Mouse (Mus musculus) cerebral cortex, adult 2 months (tissue): Measurements from ENCODE around the gene Trcg1.

Experiments
- WGBS: fragments of 180-500 bp; shearing (Covaris S2); methylation state at CpG from one replicate; pipeline ENCODE4 v1.1.7; 2018; 5-methylcytosine and 5-hydroxymethylcytosine counted together

Gene Trcg1

DNA sequence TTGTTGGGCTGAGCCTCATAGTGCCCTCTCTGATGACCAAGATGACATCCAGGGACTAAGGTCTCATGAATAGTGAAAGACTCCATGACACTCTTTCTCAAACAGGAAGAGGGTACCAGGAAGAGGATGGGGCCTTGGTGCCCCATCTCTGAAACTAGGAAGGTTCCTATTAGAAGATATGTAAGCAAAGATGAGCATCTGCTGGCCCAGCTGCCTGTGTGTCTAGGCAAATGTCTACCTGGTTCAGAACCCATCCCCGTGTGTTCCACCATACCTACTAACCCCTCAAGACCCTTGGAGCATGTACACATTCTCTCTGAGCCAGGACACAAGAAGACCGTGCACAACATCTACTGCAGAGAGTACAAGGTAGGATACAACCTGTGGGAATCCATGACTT, at the start of gene Trcg1:
TSS of gene Trcg1 (plus strand) at position 301 of the 400 bp plus-strand sequence.
- WGBS = 88% methylated on average over 2 of the region's 2 CpGs

DNA sequence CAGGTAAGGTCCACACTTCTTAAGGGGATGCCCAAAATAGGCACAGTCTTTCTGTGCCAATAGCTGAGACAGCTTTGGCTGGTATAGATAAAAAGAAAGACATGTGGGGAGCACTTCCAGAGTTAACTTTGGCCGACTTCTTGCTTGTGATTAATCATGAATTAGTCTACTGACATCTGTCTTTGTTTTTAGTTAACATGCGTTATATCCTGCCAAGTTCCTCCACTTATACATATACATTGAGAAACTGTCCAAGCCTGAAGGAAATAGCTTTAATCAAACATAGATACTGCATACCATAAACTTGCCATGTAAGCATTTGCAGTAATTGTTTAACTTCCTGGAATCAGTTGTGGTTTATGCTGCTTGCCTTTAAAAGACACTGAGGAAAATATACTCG, 39.6 kb upstream of the Trcg1 start:
- 56% methylated on average over 3 of the region's 3 CpGs for WGBS

DNA sequence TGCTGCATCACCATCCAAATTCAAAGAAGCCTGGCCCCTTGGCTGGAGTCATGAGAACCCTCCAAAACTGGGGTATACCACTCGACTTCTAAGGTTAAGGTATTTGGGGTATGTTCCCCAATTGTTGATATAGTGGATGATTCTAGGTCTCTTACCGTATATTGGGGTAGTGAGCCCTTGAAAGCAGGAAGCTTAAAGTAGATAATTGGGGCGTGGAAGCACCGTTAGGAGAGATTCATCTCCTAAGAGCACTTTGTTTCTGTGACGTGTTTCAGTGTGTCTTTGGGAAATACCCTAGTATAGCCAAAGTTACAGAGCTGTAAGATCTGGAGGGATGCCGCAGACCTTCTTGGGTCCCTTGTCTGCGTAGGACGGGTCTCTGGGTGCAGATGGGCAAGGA, 38.9 kb upstream of the Trcg1 start:
- 68% methylated on average over 8 of the region's 8 CpGs for WGBS

DNA sequence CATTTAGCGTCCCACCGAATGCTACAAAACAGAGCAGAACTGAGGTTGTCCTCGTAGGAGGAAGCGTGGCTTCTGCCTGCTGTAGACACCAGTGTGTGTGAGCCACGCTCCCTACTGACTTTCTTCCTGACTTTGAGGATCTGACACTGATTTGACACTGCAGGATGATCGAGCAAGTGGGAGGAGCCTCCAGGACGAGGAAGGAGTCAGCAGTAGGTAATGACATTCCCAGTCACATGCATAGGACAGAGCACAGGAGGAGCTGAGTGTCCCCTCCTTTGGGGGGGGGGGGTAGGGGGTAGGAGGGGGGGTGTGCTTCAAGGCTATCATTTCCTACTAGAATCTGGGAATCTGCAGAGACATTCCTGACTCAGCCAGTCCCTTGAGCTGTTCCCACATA, 33.4 kb upstream of the Trcg1 start:
- 71% methylated on average over 7 of the region's 7 CpGs for WGBS

DNA sequence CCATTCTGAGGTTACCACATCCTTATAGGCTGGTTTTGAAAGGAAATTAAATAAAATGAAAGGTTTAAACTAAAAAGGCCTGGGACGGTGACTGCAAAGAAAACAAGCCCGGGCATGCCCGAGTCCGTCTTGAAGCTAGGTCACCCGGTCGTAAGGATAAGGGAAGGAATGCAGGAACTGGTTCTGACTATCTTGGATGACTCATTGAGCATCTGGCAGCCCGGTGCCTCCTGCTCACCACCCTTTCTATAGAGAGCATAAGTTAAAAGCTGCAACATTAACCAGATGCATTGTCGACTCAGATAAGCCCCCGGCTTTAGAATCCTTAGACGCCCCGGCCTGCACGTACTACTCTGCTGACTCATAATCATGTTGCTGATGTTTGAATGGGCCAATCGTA, 32.8 kb upstream of the Trcg1 start:
- WGBS = 50% methylated on average over 13 of the region's 13 CpGs

DNA sequence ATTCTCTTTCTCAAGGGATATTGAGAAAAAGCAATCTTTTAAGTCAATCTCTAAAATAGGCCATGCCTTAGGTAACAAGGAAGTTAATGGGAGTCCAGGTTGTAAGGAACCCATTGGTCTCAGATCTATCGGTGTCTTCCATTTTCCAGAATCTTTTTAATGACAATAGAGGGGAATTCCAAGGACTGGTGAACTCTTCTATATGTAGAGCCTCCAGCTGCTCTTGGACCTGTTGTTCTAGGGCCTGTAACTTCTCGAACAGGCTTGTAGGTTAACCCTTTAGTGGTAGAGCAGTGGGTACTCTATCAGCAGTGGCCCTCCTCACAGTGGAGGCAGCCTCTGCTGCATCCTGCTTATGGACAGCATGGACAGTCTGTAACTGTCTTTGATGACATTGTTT, 29.5 kb upstream of the Trcg1 start:
- 64% methylated on average over 2 of the region's 2 CpGs for WGBS

DNA sequence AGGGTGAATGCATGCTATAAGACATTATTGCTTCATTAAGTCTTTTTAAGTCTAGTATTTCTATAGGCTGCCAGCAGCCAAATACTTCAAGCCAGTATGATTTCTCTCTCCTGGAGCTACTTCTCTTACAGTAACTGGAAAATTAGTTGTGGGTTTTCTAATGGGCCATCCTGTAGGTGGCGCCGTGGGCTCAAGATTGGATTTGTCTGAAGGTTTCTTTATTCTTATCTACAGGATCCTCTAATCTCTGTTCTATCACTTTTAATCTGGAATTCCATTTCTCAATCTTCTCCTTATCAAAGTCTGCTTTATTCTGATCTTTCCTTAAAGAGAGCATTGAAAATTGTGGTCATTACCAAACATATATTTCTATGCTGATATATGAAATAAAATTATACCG, 27.0 kb upstream of the Trcg1 start:
- WGBS = 30% methylated on average over 3 of the region's 3 CpGs

DNA sequence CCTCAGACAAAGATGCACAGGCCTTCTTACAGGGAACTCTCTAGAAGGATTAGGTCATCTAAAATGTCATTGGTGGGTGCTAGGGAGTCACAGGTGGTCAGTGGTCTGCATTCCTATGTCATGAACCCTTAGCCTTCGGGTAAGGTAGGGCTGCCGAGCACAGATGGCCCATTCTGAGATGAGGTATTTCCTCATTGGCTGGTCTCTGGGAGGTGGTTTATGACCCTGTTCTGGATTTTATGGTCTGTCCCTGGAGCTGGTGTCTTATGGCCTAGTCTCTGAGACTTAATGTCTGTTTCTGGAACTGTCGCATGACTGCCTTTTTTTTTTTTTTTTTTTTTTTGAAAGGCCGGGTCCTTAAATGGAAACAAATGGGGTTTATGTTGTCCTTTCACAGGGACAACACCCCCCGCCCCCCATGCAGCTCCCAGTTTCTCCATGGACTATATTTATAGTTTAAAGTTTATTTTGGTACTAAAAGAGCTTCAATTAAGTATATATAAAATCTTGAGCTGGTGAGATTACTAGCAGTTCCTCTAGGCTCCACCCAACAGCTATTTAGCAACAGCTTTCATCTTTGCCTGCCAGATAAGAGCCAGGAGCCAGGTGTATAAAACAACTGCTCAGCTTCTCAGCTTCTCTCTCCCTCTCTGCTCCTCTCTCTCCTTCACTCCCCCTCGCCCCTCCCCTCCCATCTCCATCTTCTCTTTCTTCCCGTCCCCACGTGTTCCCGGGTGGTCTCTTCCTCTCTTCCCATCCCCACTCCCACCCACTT, 23.7 kb upstream of the Trcg1 start:
- WGBS = 73% methylated on average over 9 of the region's 9 CpGs

DNA sequence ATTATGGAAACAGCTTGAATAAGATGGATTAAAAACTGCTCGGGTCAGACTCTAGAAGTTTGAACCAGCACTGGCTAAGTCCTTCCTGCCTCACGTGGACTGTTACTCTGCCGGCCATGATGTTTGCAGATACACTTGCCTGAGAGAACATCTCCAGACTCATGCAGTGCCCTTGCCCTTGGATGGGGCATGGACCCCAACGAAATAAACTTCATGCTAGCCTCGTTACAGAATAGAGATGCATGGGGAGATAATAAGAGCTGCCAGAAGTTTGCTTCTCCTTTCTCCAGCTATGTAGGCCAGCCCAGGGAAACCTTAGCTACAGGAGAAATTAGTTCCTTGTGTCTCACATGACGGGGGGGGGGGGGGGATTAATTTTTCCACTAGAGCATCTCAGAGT, 21.9 kb upstream of the Trcg1 start:
- 82% methylated on average over 6 of the region's 6 CpGs for WGBS

DNA sequence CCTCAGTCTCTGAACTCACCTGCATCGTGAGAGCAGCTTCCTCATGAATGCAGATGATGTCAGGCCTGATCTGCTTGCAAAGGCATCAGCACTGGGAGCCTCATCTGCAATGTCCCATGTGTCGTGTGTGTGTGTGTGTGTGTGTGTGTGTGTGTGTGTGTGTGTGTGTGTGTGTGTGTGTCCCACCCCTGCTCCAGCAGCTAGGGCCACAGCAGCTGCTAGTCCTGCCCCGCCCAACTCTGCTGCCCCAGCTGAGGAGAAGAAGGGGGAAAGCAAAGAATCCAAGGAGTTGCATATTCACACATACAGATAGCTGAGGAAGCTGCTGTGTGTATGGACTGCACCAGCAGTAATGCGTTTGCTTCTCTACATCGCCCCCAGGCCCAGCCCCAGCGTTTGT, 19.1 kb upstream of the Trcg1 start:
- 90% methylated on average over 6 of the region's 6 CpGs for WGBS

DNA sequence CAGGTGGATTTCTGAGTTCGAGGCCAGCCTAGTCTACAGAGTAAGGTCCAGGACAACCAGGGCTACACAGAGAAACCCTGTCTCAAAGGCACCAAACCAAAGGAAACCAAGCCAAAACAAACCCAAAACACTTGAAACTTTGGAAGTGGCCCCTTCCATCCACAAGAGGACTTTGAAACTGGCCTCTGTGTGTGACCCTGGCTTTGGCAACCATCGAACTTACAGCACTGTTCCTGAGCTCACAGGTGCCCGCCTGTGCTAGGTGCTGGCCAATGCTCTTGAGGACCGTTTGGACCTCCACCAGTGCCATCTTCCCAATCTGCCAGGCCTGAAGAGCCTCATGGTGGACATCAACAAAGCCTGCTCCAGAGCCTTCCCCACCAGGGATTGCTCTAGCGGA, 17.6 kb upstream of the Trcg1 start:
- WGBS = 91% methylated on average over 5 of the region's 5 CpGs

DNA sequence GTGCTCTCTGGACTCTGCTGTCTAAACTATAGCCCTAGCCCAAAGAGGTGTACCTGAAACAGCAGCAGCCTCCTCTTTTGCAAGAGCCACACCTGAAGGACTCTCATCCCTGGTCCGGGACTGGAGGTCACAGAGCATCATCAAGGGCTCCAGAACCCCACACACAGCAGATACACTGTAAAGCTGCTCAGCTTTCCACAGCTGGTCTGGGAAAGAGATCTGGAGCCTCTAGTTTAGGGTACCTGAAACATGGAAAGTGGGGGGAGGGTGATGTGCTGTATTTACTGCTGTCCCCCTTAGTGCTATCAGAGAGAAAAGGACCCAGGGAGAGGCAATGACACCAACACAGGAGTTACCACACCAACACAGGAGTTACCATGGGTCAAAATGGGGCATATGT, 16.8 kb upstream of the Trcg1 start:
- 97% methylated on average over 1 of the region's 1 CpGs for WGBS

DNA sequence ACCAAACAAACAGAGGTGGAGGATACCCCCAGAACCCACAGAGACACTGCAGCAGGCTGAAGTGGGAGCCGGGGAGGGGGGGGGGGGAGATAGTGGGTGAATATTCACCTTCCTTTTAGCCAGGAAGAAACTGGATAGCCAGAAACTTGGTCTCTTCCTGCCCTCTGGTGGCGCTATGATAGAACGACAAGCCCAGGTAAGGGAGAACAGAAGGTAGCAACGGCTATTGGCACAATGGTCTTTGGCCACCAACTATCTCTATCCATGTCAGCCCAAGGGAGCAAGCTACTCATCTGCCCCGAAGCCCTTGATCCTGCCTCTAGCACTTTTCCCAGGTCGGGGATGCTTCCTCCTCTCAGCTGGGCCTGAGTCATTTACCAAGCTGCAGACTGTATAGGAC, 16.0 kb upstream of the Trcg1 start:
- WGBS = 18% methylated on average over 6 of the region's 6 CpGs

DNA sequence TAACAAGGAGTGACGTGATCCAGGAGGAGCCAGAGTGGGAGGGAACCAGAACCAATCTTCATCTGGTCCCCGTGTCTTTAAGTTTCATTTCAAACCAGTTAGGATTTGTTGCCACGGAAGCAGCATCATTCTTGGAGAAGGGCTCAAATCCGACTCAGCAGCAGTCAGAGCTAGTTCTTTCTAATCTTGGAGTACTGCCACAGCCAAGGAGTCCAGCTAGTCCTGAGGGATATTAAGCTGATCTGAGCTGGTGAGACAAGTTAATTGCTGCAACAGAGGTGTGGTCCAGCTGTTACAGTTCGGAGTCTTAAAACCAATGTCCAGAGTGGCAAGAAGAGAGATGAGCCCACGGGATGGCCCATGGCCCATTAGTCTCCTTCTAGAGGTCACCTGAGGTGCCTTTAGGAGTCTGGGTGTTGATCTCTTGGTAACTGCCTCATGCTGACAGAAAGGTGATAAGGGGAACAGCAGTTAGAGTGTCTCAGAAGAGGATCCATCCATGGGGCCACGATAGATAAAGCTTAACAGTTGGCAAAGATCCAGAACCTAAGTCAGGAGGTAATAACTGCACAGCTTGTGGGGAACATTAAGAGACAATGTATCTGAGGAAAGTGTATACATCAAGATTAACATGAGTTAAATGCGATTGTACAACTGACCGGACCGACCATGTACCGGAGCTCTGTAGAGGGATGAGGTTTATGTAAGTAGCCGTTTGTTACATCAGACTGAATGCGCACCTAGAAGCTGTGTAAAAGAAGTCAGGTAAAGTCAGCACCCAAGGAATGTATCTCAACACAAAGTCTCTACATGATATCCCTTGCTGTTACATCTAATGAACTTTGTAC, 10.4 kb upstream of the Trcg1 start:
- WGBS = 79% methylated on average over 13 of the region's 13 CpGs

DNA sequence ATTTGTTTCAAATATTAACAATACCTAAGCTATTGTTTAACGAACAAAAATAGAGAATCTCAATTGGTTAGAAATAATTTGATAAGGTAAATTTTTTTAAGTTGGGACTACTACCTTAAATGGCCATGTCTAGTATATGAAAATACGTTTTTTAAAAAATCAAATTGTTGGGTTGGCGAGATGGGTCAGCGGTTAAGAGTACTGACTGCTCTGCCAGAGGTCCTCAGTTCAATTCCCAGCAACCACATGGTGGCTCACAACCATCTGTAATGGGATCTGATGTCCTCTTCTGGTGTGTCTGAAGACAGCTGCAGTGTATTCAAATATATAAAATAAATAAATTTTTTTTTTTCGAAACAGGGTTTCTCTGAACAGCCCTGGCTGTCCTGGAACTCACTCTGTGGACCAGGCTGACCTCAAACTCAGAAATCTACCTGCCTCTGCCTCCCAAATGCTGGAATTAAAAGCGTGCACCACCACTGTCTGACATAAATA, 9.7 kb upstream of the Trcg1 start:
- WGBS = 90% methylated on average over 6 of the region's 6 CpGs

DNA sequence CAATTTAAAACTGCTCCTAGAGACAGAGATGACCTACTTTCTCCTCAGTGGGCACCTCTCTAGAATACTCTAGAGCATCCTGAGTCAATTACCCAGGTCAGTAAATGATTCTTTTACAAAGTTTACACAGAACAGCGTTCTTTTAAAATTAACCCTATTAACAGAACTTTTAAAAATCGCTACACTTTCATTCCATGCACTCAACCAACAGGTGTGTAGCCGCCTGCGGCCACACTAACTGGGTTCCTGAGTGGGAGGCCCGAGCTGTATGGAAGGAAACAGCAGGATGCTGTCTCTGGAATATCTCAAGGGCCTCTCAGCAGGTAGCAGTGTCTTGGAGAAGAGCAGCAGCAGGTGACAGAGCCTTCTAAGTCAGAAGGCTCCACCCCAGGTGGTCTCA, 9.2 kb upstream of the Trcg1 start:
- WGBS = 78% methylated on average over 5 of the region's 5 CpGs

DNA sequence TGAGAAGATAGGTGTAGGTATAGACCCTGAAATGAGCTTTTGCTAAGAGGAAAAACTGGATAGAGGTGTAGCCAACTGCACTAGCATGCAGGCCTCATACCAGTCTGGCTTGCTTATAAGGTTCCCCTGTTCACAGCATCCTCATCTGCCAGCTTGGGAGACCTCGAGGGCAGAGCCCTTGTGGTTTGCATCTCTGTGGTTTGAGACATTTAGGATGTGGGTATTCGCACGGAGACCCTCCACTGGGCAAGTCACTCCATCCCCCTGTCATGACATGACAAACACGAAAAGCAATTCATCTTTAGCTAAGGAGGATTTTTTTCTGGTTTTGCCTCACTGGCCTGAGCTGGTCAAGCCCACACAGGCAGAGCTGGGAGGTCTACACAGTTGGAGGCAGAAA, 8.2 kb upstream of the Trcg1 start:
- WGBS = 84% methylated on average over 4 of the region's 4 CpGs

DNA sequence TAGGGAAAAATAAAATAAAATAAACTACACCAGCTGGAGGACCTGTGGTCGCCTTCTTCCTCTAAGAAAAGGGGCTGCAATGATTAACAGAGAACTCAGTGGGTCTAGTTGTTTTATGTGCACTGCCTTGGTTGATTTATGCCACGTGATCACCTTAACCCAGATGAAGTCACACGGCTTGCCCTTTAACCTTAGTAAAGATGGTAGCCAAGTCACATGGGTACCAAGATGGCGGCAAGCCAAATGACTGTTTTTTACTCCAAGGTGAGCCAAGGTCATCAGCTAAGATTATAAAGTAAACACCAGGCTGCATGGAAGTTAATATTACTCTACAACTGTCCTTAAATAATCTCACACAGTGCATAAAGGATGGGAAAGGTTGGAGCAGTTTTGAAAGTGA, 6.6 kb upstream of the Trcg1 start:
- 91% methylated on average over 4 of the region's 4 CpGs for WGBS

DNA sequence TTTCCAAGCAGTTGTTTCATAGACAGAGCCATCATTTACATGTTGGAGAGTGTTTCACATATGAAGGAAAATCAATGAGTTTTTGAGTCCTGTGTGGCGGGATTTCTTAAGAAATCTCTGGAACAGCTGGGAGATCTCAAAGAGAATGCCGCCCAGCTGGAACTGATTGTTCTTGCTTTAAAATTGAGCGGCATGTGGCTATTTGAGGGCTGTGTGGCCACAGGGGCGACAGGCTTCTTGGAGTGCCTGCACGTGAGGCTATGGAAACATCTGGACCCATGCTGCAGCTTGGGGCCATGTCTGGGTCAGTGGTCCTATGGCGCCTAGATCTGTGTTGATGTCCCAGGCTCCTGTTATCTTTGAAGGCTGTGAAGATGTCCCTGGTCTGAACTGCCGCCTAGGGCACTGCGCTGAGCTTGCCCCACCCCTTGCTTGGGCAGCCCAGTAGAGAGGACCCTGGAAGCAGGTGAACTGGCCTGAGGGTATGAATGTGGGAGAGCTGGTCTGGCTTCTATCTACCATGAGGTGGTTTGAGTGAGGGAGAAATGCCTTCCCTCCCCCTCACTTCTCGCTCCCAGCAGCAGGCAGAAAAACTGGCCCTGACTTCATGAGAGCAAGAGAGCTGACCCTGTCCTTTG, 6.1 kb upstream of the Trcg1 start:
- 81% methylated on average over 9 of the region's 9 CpGs for WGBS

DNA sequence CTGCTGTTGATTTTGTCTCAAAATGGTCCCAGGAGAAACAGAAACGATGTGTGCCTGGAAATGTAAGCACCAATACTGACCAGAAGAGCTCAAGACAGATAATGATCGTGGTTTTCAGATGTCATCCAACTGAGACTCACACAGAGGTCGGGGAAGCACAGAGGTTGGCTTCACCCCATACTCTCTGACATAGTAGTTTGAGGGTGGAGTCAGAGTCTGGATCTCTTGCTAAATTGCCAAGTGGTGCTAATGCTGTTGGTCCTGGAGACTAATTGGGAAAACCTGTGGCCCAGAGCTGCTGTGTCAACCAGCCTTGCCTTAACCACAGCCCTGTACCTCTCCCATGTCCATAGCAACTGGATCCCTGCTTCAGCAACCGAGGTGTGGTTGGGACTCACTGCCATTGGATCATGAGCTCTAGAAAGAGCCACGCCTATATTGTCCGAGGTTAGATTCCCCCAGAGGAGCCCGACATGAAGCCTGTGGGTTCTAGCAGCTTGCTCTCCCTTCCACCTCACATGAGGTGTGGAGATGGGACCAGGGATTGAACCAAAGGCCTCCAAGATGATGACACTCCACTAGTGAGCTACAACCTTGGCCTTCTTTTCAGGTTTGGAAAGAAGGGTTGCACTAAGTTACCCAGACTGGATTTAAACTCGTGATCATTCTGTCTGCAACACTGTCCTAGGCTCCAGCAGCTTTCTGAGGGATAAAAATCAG, 4.7 kb upstream of the Trcg1 start:
- WGBS = 85% methylated on average over 8 of the region's 8 CpGs

DNA sequence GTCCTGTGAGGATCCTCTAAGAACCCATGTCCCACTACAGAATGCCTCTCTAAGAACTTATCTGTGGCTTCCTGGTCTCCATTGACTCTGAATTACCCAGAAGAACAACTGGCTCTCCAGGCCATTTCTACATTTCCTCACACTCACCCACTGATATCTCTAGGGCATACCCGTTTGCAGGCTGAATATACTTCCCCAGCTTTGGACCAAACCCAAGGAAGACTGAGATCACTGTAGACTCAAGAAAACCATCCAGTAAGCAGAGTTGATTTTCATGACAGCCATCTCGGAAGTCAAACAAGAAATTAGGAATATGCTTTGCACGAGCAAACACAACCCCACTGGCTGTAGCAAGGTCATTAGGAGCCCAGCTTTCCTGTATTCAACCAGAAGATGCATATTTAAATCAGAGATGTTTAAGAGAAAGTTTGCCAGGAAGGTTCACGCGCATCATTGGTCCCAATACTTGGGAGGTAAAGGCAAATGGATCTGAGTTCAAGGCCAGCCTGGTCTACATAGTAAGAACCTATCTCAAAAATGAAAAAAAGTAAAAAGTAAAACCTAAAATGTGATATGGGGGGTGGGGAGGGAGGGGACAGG, 3.9 kb upstream of the Trcg1 start:
- WGBS = 89% methylated on average over 5 of the region's 5 CpGs

DNA sequence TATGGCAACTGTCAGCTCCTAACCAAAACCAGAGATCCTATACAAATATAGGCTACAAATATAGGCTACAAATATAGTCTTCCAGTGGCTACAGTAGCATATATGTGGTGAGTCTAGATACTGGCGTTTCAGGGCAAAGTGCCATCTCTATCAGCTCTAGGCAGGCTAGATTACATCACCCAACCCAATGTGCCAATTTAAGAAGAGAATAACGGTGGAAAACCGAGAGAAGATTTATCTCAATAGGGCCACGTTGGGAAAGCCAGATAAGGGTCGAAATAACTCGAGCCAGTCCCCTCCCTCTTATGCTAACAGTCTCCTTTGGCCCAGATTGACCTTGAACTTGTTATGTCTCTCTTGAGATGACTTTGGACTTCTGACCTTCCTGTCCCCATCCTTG, 3.2 kb upstream of the Trcg1 start:
- WGBS = 72% methylated on average over 6 of the region's 6 CpGs
